Mouse (Mus musculus) forelimb bud, embryonic 11.5 days (tissue): ENCODE data around the gene Ctnnal1.
"Not testable (repeated sequence)": the region's sequence is repeated elsewhere in the genome, so short reads cannot be mapped to it uniquely, and the experiment has no call there.

Source experiments
- DNase-seq: peaks from one replicate; pipeline ENCODE4 v3.0.0-alpha.2; 2012; ENCODE audit warnings: low read depth, low spot score

The Ctnnal1 gene

DNA sequence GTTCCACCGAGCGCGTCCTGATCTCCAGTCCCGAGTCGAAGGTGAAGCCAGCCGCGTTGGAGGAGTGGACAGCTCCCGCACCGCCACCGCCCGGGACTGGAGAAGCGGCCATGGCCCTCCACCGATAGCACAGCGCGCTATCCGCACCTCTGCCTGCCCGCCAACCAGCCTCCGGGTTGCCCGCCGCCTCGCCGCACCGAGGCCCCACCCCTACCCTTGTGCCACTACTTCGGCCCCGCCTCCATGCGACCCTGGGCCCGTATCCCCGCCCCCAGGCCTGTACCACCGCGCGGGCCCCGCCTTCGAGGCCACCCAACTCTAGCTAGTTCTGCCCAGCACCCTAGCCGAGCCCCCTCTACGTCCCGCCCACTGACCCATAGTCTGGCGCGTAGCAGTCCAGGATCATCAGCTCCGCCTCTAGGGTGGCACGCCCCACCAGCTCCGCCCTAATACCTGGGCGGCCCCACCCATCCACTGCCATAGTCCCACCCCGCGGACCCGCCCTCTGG lies at the start of gene Ctnnal1:
Gene Ctnnal1 (minus strand): TSS at position 186 of the 509 bp plus-strand sequence.
- peak; percentile 86 for DNase-seq

DNA sequence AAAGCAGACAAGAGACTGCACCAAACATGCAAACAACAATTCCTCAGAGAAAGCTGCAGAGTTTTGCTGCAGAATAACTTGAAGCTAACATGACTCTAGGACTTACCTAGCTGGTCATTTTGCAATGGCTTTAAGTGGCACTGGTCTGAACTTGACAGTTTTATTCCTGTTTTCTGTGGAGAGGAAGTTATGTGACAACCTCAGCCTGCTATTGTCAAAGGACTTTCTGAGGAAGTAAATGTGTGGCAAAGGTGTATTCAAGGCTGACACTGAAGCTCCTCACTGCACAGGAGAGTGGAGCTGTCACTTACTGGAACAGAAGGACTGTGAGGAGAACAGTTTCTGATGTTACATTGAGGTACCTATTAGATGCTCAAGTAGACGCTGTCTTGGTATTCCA lies 49.8 kb upstream of the Ctnnal1 start:
- no peak for DNase-seq

DNA sequence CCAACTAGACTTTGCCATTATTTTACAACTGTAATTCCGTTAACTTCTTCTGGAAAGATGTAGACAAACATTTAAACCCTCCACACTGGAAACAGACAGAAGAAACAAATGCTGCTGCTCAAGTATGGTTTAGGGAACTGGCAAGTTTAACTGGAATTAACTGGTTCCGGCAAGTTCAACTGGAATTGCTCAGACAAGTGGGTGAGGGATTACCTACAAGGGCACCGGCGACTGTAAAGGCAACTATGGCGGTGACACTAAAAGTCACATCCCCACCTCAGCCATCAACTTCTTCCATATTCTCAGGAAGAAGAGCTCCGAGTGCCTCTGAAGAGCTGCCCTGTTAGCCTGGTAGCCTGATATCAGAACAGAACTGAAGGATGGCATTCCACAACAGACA lies 49.4 kb upstream of the Ctnnal1 start:
- no peak for DNase-seq

DNA sequence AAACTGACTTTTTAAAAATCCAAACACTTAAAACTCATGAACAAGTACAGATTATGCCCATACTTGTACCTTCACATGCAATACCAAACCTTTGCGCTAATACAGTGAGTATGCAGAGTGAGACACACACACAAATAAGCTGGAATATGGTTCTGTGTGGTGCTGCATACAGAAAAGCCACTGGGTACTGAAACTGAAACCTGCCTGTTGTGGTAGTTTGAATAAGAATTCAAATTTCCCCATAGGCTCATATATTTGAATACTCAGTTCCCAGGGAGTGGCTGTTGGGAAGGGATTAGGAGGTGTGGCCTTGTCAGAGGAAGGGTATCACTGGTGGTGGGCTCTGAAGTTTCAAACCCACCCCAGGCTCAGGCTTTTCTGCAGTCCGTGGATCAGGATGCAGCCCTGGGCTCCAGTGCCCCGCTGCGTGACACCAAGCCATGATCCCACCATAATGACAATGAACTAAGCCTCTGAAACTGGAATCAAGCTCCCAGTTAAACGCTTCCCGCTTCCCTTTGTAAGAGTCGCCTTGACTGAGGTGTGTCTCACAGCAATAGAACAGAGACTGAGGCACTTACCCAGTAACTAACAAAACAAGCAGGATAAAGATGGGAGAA lies 47.5 kb upstream of the Ctnnal1 start:
- no peak for DNase-seq

DNA sequence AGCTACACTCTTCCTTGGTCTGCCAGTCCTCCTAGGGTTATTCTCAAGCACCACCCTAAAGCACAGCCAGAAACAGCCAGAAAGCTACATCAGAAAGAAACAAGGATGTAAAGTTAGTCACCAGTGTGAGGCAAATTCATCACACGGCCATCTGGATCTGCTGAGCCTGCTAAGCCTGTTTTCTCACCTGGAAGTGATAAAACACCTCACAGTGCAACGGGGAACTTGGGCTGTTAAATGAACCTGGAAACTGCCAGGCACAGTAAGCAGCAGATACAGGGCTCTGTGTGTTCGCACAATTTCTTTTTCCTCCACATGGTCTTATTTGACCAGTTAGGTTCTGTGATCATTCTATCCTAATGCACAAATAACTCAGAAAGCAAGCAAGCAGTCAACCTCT lies 44.6 kb upstream of the Ctnnal1 start:
- DNase-seq: peak; percentile 75

DNA sequence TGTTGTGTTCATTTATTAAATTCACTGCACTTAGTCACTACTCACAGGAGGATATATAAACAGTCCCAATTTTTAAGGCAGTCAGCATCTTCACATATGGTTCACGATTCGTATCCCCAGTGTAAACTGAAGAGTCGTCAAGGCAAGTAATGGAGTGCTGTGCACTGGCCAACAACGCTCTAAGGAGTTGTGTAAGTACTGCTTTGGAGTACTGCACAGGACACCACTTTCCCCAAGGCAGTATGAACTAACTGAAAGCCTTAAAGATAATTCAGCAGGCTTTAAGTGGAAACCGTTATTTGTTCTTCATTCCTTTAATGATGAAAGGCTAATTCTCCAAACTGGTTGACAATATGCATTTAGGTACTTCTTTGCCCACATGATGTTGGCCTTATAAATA lies 42.7 kb upstream of the Ctnnal1 start:
- no peak for DNase-seq

DNA sequence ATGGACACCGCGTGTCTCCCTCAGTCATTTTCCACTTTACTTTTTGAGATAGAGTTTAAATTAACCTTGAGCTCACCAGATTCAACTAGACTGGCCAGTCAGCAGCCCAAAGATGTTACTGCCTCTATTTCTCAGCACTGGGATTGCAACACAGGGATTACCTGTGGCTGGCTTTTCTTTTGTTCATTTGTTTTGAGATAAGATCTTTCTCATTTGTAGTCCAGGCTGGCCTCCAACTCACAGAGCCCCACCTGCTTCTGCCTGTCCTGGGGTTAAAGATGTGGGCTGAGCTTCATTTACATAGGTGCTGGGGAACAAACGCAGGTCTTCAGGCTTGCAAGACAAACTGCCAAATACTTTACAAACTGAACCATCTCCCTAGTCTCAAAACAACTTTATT lies 41.9 kb upstream of the Ctnnal1 start:
- no peak for DNase-seq

DNA sequence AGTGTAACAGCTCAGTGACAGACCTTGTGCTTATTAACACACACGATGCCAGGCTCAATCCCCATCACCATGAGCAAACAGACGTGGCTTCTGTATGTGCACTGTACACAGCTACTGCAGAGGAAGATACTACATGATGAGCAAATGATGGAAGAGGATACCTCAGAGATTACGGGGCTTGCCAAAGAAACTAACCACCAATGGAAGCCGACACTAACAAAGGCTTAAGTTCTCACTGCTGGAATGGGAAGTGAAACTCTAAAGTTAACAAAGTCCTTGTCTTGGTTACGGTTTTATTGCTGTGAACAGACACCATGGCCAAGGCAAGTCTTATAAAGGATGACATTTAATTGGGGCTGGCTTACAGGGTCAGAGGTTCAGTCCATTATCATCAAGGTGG lies 40.5 kb upstream of the Ctnnal1 start:
- DNase-seq: no peak

DNA sequence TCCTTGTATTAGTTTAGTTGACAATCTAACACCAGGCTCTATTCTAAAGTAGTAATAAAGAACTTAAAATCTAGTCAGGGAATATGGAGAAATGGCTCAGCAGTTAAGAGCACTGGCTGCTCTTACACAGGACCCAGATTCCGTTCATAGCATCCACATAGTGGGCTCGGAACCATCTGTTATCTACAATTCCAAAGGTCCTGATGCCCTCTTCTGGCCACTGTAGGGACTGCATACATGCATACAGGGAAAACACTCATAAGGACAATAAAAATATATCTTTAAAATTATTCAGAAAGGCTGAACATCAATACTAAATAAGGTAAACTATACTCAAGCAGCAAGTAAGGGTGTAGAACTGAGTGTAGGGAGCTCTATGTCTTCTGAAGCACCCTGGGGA lies 36.7 kb upstream of the Ctnnal1 start:
- no peak for DNase-seq

DNA sequence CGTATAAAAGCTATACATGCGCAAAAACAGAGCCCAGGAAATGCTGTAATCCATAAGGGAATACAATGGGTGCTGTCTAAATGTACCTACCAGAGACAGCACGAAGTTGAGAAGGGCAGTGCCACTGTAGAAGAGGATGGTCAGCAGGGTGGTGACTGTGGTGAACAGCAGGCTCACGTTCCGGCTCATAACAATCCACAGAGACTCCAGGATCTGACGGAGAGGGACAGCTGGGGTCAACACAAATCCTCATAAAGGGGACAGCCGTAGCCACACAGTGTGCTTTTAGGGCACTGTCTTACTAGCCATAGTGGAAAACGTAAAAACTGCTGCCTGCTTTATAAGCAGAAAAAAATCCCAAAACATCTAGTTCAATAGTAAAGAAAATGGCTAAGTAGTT lies 34.2 kb upstream of the Ctnnal1 start:
- no peak for DNase-seq

DNA sequence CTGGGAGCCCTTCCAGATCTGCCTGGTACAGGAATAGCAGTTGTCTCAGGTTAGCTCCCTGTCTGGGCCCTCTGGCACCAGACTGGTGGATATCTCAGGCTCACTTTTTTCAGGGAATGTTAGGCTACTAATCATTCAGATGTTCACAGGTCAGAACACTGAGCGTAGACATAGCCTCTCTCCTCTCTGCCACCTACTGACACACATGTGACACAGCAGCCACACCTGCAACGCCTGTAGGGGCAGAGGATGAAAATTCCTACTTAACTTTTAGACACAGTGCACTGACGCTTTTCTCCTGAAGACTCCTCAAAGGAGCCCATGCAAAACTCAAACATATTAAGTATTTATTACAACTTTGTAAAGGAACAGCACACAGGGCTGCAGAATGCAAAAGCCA lies 32.5 kb upstream of the Ctnnal1 start:
- no peak for DNase-seq

DNA sequence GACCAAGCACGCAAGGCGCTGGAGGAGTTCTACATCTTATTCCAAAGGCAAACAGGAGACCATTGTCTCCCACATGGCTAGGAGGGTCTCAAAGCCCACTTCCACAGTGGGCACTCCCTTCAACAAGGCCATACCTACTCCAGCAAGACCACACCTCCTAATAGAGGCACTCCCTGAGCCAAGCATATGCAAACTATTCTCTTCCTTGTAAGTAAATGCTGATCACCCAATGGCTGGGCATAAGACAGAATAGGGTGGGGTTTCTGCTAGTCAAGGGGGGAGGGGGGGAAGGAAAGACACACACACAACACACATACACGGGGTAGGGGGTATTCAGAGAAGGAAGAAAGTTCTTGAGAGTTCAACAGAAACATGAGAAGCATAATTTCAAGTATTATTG lies 29.2 kb upstream of the Ctnnal1 start:
- DNase-seq: no peak

DNA sequence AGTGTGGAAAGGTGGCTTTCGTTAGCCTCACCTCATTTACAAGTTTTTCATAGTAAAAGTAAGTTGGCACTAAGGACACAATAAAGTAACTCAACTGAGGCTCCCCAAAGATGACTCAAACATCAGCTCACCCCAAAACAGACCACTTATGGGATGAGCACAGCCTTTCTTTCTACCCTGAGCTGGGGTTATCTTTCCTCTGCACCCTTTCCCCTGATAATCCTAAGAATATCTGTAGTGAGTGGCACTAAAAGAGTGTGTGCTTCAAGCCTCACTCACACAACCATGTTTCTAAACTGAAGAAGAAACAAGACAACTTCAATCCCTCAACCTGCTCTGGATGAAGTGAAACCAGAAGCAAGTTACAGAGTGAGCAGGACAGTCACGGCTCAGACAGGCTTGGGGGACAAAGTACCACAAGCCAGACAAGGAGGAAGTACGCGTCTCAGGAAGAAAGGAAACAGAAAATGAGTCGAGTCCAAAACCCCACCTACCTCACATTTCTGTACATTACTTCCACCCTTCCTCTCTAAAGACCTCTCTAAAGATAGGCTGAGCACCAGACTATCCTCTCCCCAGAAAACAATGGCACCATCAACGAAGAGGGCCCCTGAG lies 27.6 kb upstream of the Ctnnal1 start:
- DNase-seq: no peak

DNA sequence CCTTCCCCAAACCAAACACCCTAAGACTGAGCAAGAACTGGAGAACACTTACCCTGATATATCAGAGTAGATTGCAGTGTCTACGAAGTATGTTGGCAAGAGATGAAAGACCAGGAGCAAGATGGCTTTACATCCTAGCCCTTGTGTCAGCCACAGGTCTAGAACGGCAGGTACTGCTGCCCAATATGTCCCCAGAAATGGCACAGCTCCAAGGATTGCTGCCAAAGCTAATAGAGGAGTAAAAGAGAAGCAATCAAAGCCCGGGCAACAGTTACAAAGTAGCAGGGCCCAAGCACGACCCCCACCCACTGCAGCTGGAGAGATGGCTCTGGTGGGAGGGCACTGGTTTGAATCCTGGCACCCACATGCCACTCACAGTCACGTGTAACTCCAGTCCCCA lies 23.5 kb upstream of the Ctnnal1 start:
- no peak for DNase-seq

DNA sequence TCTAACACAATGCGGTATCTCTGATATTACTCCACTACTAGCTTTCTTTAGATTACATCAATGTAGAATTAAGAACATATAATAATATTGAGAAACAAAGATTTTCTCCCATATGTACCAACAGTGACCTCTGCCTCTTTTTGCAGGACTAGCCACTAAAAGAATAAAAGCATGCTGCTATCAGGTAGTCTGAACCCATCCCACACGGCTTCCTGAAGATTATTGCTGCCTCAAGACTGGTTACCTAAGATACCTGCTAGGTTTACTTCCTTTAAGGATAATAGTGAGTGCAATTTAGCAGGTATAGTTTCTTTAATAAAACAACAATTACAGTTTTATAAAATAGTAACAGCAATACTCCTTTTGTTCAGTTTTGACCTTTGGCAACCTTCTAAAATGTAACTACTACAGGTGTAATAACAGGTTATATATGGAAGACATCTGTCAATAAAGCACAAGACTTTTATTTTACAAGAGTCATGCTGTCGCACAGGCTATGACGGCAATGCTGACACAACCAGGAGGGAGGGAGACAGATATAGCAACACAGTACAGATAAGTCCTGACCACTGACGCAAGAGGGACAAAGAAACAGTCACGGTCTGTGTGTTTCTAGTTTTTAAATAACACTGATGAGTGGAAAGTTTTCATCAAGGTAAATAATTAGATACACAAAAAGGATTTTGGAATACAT lies 21.4 kb upstream of the Ctnnal1 start:
- no peak for DNase-seq

DNA sequence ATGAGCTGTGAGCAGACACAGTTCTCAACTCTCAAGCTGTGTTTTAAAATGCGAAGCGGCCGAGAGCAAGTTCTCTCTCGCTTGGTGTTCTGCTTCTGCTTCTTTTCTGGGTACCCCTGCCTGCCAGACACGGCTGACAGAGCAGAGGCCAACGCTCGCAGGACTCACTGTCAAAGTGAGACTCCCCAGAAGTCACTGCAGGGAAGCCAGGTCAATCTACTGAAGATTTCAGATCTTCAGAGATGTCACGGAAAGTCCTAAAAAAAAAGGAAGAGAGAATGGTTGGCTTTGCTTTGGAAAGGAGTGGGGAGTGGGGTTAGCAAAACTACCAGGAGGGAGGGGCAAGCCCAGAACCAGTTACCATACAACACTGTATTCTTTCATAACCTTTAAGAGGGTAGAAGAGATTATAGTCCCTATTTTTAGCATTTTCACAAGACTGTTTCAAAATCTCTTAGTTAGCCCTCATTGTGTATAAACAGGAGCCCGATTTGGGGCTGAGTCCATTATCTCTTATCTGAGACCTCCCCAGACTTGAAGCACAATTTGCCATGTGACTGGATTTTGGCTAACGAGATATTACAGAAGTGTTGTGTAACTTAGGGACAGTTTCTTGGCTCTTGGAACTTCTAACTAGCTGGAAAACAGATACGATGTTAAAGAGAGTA lies 15.2 kb upstream of the Ctnnal1 start:
- DNase-seq: no peak

DNA sequence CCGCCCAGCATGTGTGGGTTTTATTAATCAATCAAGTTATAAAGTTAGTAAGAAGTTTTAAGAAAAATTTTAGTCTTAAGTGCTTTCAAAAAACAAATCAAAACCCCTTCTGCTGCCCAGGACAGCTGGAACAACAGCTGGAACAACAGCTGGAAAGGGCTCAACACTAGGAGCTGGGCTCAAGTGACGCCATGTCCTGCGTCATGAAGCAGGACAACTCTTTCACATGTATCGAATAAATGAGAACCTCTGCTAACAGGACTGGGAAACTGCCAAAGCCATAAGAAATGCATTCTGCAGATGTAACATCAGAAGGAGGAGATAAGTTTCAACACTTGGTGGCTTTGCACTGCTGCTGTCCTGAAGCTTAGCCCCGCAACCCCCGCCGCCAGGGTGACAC lies 14.0 kb upstream of the Ctnnal1 start:
- DNase-seq: peak; percentile 19

DNA sequence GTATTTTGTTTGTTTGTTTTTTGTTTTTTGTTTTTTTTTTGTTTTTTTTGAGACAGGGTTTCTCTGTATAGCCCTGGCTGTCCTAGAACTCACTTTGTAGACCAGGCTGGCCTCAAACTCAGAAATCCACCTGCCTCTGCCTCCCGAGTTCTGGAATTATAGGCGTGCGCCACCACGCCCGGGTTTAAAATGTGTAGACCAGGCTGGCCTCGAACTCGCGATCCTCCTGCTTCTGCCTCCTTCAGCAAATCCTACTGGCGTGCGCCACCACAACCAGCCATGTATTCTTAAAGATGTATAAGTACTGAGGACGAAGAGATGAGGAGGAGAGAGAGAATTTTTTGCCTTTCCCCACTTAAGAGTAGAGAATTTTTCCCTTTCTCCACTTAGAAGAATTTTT lies 5.6 kb upstream of the Ctnnal1 start:
- not testable (repeated sequence) for DNase-seq

DNA sequence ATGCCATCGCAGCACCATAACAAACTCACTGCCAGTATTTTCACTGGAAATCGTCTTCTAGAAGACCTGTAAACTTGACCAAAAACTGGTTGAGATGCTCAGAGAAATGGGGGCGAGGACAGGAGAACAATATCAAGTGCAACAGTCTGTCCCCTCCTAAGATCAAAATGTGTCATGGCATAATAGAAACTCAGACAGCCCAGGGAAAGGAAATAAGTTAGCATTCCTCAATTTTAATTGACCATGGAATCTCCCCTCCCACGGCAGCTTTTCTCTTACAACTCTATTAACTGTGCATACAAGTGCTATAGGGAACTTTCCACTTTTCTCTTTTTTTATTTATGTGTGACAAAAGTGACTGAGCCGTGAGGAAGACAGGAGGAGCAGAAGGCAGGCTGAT lies 2.8 kb upstream of the Ctnnal1 start:
- DNase-seq: no peak

DNA sequence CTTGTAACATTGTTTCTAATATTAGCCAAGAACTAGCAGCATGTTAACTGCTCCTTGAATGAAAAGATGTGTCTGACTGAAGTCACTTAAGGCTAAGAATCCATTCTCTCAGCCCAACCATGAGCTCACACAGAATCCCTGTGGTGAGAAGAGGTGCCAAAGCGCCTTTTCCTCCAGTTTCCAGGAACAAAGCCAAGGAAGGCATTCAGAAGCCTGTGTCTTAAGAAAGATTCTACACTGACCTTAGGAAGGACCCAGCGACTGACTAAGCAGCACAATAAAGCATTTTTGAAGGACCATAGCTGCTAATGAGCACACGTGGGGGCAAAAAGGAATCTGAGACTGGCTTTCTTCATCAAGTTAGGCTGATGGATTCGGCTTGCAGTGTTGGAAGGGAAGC lies 983 bp upstream of the Ctnnal1 start:
- DNase-seq: no peak

DNA sequence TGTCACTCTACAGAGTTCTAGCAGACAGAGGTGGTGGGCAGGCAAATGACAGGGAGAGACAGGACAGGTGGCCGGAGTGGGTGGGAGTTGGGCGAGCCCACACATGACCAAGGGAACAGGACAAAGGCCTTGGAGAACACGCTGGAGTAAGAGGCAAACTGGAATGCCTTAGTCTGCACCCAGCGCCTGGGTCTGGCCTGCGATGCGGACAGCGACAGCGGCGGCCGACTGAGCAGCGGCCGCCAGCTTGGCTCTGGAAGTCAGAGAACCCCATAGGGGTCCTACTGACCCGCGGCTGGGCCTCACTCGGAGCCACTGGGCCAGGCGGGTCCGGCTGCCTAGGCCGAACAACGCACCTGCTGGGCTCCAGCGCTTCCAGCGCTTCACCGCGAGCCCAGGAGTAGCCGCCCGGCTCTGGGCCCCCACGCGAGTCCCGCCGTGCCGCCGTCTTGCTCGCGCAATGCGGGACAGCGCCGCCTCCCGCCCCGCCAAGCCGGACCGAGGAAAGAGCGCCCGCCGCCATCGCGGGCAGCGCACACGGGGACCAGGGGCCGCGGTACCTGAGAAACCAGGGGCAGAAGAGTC lies 479 bp downstream of the Ctnnal1 start:
- peak; percentile 46 for DNase-seq

DNA sequence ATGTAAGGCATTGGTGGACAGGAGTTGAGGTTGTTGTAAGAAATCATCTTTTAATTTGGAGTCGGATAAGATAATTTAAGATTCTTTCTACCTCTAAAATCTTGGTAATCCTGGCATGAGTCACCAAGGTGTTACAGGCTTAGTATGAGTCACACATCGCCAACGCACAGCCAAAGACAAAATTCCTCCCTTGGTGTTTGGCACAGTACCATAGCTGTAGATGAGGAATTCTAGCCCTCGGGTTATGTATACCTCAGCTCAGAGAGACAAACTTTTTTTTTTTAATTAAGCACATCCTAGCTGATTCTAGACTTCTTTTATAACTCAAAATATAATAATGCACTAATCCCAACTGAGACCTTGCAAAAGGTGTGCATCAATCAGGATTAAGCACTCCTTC lies 972 bp downstream of the Ctnnal1 start:
- DNase-seq: no peak
